Mouse (Mus musculus): ENCODE measurements around the gene Cmah.

DNA sequence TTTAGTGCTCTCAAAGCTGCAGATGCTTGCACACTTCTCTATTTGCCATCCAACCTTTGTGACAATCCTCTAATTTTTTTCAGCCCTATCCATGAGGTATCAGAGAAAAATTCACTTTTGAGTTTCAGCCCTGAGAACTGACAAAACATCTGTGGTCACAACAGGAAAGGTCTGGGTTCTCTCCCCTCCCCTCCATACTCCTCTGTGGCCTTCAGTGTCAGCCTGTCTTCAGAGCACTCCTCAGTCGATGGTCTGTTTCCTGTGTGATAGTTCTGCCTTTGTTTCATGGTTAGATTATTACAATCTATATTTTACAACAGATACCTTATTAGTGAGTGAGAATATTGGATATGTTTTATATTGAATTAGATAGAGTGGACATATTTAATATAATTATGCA lies 184.2 kb downstream of the Cmah start:
- TF ChIP-seq POLR2A (IDR thresholded peaks at IDR 0.05; ENCODE audit: low read depth, low read length) (no peak), CTCF (IDR thresholded peaks at IDR 0.05; ENCODE audit: extremely low read depth, insufficient read depth, insufficient read length, insufficient replicate concordance) (no peak)

Measured in spleen, adult 2 months (tissue).